In genomic region chr7:46000577-46000976, GRCm38 (mm10) we compare ENCODE assay signal across 39 mouse cellular contexts. TPM values are rescaled to one million over a fixed set of nuclear protein-coding genes. Genes with fewer than 3 reads are reported as not detected.
"Had no signal": no experiment of that assay in that cellular context is flagged by ENCODE, and none has a peak within 500 bp of the region (broad histone marks: within the 10 kb centered on the region; RNA-seq: fewer than 3 reads in every experiment).

No protein-coding gene starts in this region.

- H3K36me3 ChIP-seq: heart, embryonic 10.5 days; heart, embryonic 12.5 days; heart, embryonic 13.5 days; heart, embryonic 15.5 days; hindbrain, embryonic 10.5 days; hindbrain, embryonic 12.5 days; hindbrain, embryonic 13.5 days; hindbrain, embryonic 15.5 days; intestine, embryonic 15.5 days; kidney, embryonic 15.5 days had no signal

- H3K4me1 ChIP-seq: heart, embryonic 10.5 days; heart, embryonic 12.5 days; heart, embryonic 13.5 days; heart, embryonic 15.5 days; hindbrain, embryonic 12.5 days; hindbrain, embryonic 13.5 days; hindbrain, embryonic 15.5 days; intestine, embryonic 15.5 days; kidney, embryonic 15.5 days had no signal

- ATAC-seq: hindbrain, embryonic 16.5 days; hindbrain, postnatal 0 days; inflammation-experienced regulatory T-cells, adult 6 months; intestine, embryonic 15.5 days; intestine, embryonic 16.5 days; intestine, postnatal 0 days had no signal

- H3K9me3 ChIP-seq: heart, embryonic 10.5 days; heart, embryonic 12.5 days; heart, embryonic 13.5 days; heart, embryonic 15.5 days; hindbrain, embryonic 10.5 days; hindbrain, embryonic 12.5 days; hindbrain, embryonic 13.5 days; hindbrain, embryonic 15.5 days; intestine, embryonic 15.5 days; kidney, embryonic 15.5 days had no signal

- H3K4me3 ChIP-seq: heart, embryonic 10.5 days; heart, embryonic 12.5 days; heart, embryonic 13.5 days; heart, embryonic 15.5 days; hindbrain, embryonic 10.5 days; hindbrain, embryonic 12.5 days; hindbrain, embryonic 13.5 days; hindbrain, embryonic 15.5 days; intestine, embryonic 15.5 days; kidney, embryonic 15.5 days; layer of hippocampus, adult 2 months had no signal

- H3K27ac ChIP-seq: heart, embryonic 10.5 days; heart, embryonic 13.5 days; heart, embryonic 15.5 days; hindbrain, embryonic 10.5 days; hindbrain, embryonic 12.5 days; hindbrain, embryonic 13.5 days; hindbrain, embryonic 14.5 days; hindbrain, embryonic 15.5 days; hindbrain, postnatal 0 days; intestine, embryonic 15.5 days; kidney, embryonic 15.5 days; kidney, postnatal 0 days; layer of hippocampus, adult 2 months had no signal

- H3K9ac ChIP-seq: heart, embryonic 12.5 days; heart, embryonic 13.5 days; heart, embryonic 15.5 days; hindbrain, embryonic 12.5 days; hindbrain, embryonic 13.5 days; hindbrain, embryonic 14.5 days; hindbrain, embryonic 15.5 days; intestine, embryonic 15.5 days; kidney, embryonic 15.5 days had no signal

- H3K4me2 ChIP-seq: heart, embryonic 11.5 days; heart, embryonic 12.5 days; heart, embryonic 13.5 days; heart, embryonic 15.5 days; hindbrain, embryonic 12.5 days; hindbrain, embryonic 13.5 days; hindbrain, embryonic 14.5 days; hindbrain, embryonic 15.5 days; intestine, embryonic 15.5 days; kidney, embryonic 15.5 days had no signal

- H3K27me3 ChIP-seq: hindbrain, embryonic 13.5 days; hindbrain, embryonic 15.5 days; intestine, embryonic 15.5 days; kidney, embryonic 15.5 days had no signal

- DNase-seq: heart, postnatal 10 days; heart, postnatal 14 days; heart, postnatal 36 days; heart, postnatal 4 days; kidney, adult 11 months; kidney, adult 18-20 months; kidney, adult 2 months; kidney, adult 8-10 months; kidney, adult 9 months; kidney, postnatal 10 days; kidney, postnatal 14 days; kidney, postnatal 25 days; kidney, postnatal 36 days; kidney, postnatal 4 days; layer of hippocampus, adult 9-11 months; layer of hippocampus, postnatal 36 days had no signal

RNA-seq across cellular contexts. Expression of gene Abcc6, which starts 29.5 kb away (rescaled TPM):
- total RNA-seq: heart, postnatal 10 days; heart, postnatal 25 days; heart, postnatal 36 days; heart, postnatal 4 days; hematopoietic stem cell, adult 5-6 weeks had no signal
- polyA plus RNA-seq: heart, embryonic 14.5 days; heart, embryonic 15.5 days; heart, postnatal 0 days; inflammation-experienced regulatory T-cells, adult 6 months had no signal
